Mouse (Mus musculus) thymus, postnatal 36 days (tissue): ENCODE data around the gene Ankrd33b.

ENCODE experiments used
- DNase-seq, 2 experiments: peaks; one replicate each; pipeline ENCODE4 v3.0.0; 2022; ENCODE audit warnings: mixed read lengths in 2 of 2

Gene Ankrd33b

DNA sequence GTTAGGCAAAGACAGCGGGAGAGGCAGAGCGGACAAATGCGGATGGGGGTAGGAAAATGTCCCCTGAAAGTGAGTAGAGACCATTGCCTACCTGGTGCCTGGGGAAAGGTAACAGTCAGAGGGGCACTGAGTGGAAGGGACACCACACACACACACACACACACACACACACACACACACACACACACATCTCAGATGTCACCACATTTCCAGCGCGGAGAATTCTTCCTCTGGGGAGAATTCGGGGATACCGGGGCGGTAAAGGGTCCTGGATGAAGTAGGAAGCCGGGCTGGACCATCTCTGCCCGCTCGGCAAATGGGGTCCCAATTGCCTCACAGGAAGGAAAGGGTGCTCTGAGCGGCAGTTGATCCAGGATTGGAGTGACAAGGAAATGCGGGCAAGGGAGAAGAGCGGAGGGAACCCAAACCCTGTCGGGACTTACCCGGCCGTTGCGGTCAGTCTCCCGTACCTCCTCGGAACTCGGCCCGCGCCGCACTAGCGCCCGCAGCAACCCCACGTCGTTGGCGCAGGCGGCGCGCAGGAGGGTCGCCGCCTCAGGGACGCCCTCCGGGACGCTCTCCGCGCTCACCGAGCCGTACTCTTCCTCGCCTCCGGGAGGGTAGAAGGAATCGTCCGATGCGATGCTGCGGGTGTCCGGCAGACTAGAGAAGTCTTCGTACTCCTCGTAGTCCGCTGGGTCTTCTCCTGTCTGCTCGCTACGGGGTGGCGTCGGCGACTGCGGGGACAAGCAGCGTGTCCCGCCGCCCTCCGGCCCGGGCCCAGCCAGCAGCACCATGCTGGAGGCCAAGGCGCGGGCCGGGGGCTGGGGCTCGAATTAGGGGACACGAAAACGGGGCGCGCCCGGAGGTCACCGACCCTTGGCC is 688 bp downstream of the Ankrd33b start:
- no peak for DNase-seq

DNA sequence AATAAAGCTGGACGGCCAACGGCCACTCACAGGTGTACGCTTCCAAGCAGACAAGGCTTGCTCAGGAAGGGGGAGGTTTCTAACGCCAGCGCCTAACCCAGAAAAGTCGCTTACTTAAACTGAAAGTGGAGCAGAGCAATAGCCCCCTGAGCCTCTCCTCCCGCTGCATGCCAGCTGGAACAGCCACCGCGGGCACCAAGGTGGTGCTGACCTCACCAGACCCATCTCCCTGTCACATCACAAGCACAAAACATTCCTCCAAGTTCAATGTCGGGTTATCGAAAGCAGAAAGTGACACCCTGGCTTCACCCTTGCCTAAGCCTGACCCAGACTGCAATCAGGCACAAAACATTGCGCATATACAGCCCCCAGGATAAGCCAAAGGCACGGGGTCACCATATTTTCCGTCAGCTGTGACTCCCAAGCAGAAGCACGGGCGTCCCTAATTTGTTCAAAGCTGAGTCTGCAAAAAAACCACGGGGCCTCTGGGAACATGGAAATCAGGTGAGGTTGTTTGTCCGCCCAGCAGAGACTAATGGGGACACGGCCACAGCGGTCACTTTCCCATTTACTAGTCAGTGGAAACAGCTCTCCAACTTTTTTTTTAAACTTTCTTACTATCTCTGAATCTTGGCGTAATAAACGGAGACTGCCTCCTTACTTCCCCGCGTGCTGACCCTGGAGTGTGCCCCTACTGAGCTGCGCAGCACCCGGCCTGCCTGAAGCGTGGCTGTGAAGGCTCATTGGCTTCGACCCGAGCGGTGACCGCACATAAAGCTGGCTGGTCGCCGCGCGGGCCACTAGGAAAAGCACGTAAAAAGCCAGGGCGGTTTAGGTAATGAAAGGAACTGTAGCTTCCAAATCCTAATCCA is 1.6 kb downstream of the Ankrd33b start:
- no peak for DNase-seq

DNA sequence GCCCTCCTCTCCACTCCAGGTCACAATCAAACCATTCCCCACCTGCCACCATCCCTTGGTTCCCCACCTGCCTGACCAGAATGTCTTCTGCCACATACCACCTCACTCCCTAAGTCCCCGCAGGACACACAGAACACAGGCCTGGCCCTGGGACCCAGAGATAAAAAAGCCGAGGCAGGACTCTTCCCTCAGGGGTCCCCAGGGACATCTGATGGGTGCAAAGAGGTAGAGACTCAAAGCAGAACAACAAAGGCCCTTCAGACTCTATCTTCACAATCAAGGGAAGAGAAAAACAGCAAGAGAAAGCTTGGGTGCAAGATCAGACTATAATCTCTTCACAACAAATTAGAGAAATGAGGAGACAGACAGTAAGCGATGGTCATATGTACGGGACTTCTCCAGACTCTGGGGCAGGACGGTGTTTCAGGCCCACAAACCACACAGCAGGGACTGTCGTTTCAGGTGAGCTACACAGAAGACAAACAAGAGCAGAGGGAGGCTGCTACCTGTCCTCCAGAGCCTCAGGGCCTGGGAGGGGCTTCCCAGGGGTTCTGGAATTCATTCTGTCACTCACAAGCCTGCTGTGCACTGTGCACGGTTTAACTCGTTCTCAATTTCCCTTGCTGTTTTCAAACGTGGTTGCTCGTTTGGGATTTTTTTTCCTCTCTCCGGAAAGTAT is 2.3 kb downstream of the Ankrd33b start:
- DNase-seq, result no peak

DNA sequence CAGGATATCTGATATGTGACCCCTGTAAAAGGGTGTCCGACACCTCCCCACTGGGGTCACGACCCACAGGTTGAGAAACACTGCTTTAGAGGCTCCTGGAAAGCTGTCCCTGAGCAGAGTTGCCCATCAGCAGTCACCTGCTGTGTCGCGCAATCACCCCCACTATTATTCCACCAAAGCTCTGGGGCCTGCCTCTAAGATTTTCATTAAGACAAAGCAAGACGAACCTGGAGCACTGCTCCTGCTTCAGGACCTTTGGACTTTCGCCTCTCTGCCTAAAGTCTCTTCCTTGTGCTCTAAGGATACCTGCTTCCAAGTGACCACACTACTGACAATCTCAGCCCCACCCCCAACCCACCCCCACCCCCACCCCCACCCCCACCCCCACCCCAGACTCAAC is 3.1 kb downstream of the Ankrd33b start:
- DNase-seq, result no peak

DNA sequence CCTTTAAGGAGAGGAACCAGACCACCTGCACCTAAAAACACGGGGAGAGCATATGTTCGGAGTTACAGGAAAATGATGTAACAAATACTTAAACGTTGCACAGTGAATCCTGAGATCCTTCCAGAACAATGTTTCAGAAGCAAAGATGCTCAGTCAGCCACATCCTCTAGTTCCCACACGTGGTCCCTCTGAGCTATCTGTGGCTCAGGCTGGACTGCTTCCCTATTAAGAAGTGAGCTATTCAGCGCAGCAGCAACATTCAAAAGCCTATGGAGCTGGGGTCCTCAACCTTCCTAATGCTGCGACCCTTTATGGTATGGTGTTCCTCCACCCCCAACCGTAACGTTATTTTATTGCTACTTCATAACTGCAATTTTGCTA is 3.6 kb downstream of the Ankrd33b start:
- DNase-seq, result no peak

DNA sequence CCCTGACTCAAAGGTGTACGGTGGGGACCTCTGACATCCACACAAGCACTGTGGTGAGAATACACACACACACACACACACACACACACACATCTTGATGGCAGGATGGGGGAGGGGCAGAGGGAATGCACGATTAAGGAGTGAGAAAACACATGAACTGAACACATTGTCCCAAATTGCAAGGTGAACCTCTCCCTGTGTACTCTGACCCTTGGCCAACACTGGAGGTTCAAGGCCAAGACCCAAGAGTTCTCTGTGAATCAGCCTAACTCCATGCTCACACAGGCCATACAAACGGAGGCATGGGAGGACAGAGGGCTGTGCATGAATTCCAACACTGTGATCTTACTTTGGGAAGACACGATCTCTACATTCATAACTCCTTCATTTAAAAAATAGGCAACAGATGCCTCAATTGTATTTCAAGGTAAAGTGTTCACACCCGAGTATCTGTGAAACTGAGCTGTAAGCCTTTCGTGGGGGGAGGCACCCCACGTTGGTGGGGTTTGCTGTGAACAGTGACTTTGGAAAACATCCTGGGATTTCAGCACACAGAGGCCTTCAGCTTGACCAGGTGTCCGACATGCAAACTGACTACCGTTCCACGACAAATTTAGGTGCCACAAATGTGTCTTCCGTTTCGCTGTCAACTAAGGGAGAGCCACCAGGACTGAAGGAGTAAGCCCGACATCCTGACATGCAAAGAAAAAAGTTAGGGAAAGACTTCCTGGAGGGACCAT is 4.1 kb downstream of the Ankrd33b start:
- no peak for DNase-seq

DNA sequence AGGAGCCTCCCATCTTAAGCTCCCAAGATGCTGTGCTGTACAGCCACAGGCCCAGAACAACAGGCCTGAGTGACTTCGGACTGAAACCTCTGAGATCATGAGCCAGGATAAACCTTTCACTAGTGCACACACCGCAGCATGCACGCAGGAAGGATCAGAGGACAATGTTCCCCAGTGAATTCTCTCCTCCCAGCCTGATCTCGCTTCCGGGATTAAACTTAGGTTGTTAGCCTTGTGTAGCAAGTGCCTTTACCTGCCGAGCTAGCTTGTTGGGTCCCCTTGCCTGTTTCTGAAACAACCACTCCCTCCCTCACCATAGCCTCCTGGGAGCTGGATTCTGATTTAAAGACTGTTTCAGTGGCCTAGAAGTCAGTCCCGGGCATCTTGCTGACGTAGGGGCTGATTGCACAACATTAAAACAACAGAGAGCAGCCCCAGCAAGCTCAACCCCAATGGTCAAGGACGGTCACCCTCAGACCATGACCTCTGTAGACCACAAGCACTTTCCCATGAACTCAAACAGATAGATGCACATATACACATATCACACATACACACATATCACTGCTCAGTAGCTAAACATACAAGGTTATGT is 6.2 kb downstream of the Ankrd33b start:
- no peak for DNase-seq

DNA sequence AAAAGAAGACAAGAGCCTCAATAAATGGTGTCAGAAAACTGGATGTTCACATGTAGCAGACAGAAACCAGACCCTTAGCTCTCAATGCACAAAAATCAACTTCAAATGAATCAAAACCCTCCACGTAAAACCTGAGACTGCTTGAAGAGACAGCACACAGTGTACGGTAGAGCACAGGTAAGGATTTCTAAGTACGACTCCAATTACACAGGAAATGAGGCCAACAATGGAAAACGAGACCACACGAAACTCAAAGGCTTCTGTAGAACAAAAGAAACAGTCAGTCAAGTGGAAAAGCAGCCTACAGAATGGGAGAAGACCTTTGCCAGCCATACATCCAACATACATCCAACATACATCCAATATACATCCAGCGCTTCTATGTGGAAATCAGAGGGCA is 6.9 kb downstream of the Ankrd33b start:
- DNase-seq, result no peak

DNA sequence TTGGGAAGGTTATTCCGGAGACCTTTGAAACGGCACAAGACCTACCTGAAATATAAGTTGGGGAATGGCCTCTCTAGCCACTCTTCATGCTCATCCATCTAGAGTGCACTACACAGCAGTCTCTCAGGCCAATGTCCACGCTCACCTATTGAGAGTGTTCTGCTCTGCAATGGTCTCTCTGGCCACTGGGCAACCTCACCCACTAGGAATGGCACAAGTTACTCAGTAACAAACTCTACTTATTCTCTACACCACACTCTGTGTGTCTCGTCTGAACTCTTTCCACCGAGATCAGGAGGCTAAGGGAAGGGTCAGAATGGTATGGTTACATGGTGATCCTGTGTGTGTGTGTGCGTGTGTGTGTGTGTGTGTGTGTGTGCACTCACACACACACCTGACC is 7.7 kb downstream of the Ankrd33b start:
- DNase-seq, result no peak

DNA sequence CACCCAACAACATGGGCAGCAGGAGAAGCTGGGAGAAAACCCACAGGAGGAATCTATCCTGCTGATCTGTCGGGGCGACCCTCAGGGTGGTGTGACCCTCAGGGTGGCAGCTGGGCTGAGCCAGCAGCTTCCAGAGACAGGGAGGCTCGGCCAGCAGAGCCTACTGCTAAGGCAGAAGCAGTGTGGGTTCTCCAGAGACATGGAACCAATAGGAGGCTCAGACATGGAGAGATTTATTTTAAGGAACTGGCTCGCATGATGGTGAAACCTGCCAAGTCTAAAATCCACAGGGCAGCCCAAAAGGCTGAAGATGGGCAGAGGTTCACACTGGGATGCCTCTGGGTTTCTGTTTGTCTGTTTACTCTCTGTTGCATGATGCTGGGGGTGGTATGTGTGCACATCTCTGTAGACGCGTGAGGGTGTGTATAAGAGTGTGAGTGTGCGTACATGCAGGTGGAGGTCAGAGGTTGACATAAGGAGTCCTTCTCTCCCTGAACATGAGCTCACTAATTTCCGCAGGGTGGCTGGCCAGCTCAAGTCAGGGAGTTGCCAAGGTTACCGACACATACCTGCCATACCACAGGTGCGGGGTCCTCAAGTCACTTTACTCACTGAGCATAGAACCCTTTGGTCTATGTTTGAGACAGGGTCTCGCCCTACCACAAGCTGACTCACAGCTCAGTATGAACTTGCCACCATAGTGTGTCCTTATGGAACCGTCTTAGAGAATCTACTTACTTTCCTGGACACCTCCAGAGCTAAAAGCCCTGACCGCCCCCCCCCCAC is 14.8 kb downstream of the Ankrd33b start:
- no peak for DNase-seq

DNA sequence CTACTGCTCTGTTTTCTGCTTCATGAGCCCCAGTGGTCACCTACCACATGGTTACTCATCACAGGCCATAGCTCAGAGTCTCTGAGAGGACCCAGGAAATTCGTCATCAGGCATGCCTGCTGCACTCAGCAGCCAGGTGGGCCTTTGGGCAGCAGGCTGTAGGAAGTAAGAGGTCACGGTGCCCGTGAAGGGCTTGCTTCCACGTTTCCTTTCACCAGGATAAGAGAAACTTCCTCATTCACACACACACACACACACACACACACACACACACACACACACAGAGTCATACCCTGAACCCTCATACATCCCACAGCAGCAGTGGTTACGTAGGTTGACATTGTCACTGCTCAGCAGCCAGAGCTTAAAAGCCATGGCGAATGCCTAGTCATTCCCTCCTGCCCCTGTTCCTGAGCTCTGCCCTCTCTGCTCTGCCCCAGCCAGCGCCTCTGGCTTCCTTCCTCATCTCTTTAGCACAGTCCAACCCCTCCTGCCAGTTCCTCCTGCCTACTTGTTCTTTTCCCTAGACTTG is 17.6 kb downstream of the Ankrd33b start:
- DNase-seq, result no peak

DNA sequence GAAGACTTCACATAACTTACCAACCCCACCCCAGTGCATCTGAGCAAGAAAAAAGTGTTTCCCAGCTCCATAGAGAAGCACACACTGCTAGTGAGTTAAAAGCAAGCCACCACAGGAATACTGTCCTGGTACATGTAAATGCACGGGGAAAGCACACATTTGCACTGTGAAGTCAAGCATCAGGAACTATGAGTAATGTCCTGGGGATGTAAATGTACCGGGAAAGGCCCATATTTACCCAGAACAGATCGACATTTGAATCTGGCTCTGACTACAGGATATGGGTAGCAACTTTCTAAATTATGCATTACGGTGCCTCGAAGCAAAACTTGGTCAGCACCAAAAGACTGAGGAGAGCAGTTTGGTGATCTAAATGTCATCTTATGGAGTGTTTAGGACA is 18.5 kb downstream of the Ankrd33b start:
- DNase-seq, result no peak

DNA sequence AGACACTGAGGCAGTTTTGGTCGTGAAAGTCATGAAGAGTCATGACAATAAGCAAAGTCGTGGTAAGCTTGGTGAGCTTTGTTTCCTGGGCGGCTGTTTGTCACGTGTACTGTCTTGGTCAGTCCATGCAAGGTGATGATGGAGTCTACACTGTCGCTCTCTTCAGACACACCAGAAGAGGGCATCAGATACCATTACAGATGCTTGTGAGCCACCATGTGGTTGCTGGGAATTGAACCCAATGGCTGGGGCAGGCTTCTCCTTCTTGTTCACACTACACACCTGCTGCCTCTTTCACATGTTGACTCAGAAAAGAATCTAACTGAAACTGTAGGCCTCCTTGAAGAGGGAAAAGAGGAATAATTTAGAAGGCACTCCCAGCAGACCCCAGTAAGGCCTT is 19.3 kb downstream of the Ankrd33b start:
- no peak for DNase-seq

DNA sequence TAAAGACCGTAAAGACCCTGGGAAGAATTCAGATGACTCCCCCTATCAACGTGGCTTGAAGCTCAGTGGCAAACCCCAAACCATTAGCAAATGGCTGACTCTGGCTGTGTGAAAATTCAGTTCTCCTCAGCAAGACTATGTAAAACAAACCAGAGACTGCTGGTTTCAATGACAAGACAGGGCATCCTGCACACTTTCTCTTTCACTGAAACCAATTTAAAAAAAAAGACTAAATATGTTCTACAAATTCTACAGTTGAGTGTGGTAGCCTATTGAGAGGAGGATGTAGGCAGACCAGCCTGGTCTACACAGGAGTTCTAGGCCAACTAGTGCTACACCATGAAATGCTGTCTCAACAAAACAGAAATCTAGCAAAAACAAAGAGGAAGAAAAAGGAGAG is 21.0 kb downstream of the Ankrd33b start:
- no peak for DNase-seq

DNA sequence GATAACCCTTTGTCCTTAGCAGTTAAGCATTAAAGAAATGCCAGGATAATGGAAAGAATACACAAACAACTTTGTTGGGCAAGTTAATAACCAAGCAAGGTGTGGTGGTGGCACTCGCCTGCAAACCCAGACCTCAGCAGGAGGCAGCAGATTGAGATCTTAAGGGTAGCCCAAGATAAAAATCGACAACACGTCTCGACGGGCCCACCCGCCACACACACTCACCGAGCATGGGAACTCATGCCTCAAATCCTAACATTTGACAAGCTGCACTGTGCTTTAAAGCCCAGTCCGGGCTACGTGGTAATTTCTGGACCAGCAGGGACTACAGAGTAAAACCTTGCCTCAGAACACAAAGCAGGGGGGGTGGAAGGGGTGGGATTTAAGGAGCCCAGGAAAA is 22.2 kb downstream of the Ankrd33b start:
- DNase-seq, result no peak

DNA sequence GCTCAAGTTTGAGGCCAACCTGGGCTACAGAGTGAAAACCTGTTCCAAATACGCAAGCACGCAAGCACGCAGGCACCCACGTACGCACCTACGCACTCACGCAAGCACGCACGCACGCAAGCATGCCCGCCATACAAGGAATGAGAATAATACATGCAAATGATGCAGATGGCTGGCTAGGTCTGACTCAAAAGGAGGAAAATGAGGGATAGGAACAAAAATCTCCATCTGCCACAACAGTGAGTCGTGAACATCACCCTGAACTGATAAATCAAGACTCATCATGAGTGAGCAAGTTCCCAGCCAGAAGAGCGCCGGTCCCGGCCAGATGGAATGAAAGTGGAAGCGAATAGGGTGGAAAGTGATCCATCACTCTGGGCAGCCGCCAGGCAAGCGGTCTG is 22.7 kb downstream of the Ankrd33b start:
- no peak for DNase-seq

DNA sequence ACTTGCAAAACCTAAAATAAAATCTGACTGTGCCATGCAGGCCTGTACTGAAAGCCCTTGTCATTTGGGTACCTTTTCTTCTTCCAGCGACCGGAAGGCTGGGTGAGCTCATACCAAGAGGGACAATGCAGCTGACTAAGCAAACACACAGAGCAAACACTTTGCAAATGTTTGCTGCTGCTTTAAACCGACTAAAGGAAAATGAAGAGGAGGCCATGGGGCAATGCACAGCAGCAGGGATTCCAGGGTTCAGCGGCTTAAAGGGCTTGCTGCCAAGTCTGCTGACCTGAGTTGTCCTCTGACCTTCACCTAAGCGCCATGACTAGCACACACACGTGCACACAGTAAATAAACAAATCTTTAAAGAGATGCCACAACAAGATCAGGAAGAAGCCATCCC is 23.9 kb downstream of the Ankrd33b start:
- DNase-seq, result no peak

DNA sequence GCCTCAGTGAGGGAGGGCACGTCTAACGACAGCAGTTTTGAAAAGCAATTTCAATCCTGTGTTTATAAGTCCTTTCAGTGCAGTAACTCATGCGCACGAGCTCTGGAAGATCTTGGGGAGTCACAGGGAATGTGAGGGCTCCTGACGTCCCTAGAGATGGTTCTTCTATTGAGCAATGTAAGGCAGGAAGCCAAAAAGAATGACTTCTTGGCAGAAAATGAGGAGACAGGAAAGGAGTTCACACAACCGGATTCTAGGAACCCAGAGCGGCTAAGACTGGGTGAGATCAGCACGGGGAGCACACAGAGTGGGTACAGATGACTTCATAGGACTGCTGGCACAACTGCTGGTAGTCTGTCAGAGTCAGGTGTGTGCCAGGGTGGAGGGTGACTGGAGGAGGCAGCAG is 25.0 kb downstream of the Ankrd33b start:
- no peak for DNase-seq

DNA sequence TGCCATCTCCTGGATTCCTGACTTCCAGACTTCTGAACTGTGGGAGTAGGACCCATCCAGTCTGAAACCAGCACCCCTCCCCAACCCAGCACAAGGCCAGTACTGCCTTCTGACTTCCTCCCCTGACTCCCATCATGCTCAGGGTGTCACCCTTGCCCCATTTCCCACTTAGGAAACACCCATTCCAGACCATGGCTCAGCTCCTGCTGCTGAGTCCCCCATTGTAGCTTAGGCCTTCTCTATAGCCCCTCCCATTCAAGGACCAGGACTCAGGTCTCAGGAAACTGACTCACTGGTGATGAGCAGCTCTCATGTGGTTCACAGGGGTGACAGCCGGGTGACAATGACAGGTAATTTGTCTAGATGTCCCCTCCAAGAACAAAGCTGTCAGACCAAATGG is 25.5 kb downstream of the Ankrd33b start:
- no peak for DNase-seq

DNA sequence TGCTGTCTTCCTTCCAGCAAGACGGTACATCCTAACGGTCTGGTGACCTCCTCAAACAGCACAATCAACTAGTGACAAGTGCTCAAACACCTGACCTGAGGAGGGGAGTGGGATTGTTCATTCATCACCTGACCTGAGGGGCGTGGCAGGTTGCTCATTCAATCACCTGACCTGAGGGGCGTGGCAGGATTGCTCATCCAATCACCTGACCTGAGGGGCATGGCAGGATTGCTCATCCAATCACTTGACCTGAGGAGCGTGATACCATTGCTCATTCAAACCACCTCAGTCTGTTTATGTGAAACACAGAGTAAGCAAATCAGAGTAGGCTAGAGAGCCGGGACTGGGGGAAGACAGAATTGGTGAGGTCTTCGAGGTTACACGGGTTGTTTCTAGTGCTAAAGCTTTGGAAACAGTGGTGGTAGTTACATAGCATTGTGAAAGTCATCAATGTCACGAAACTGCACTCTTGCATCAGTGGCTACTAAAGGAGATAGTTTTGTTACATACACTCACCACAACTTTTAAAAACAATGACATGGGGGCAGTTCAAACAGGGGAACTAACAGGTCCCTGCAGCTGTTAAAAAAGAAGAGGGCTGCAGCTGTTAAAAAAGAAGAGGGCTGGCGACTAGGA is 28.8 kb downstream of the Ankrd33b start:
- DNase-seq, result no peak

DNA sequence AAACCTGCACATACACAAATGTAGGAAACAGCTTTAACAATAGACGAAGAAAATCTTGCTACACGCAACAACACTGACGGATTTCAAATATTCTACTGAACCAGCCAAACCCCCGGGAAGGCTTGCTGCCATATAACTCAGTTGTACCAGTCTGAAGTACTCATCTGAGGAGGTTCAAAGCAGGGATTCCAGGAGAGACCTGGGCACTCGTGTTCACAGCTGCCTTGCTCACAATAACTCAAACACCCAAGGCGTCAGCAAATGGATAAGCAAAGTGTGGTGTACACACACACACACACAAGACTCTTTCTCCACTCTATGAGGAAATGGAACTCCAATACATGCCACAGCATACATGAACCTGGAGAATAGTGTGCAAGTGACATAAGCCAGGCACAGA is 29.5 kb downstream of the Ankrd33b start:
- DNase-seq, result no peak
